Mouse (Mus musculus) gastrocnemius, postnatal 10 days (tissue): ENCODE measurements around the gene Grm8. TPM values are rescaled to one million over a fixed set of nuclear protein-coding genes. Genes with fewer than 3 reads are reported as not detected.

Experiments used
- DNase-seq: peaks from one replicate; pipeline ENCODE4 v3.0.0; 2021; ENCODE audit warnings: mixed read lengths
- total RNA-seq, 2 experiments: library from RNA; stranded (reverse); gene quantifications; 2 replicates each; pipeline ENCODE4 v1.2.3; 2021

Grm8 gene
- total RNA-seq, 2 experiments from 2014 or later: 0.38 to 0.45 TPM

- DNase-seq: no peak
Observed at GRCm38 (mm10) chr6:27635898-27636297, 499.1 kb downstream of the Grm8 start.

- no peak for DNase-seq
Observed at GRCm38 (mm10) chr6:27617472-27617871, 517.5 kb downstream of the Grm8 start.

GRCm38 (mm10) chr6:27580485-27580884 is 554.5 kb downstream of the Grm8 start:
- DNase-seq: no peak

GRCm38 (mm10) chr6:27545516-27545915 is 589.5 kb downstream of the Grm8 start:
- no peak for DNase-seq

- DNase-seq: no peak
Observed at GRCm38 (mm10) chr6:27517620-27518019, 617.4 kb downstream of the Grm8 start.

GRCm38 (mm10) chr6:27460998-27461397 is 674.0 kb downstream of the Grm8 start:
- DNase-seq: no peak

GRCm38 (mm10) chr6:27408473-27408872 is 726.5 kb downstream of the Grm8 start:
- no peak for DNase-seq

- DNase-seq: no peak
Observed at GRCm38 (mm10) chr6:27372416-27372815, 762.6 kb downstream of the Grm8 start.

- DNase-seq: no peak
Observed at GRCm38 (mm10) chr6:27371095-27371494, 763.9 kb downstream of the Grm8 start.

- no peak for DNase-seq
Observed at GRCm38 (mm10) chr6:27363775-27364174, 771.2 kb downstream of the Grm8 start.

GRCm38 (mm10) chr6:27360440-27360839 is 774.5 kb downstream of the Grm8 start:
- no peak for DNase-seq

GRCm38 (mm10) chr6:27351147-27351546 is 783.8 kb downstream of the Grm8 start:
- DNase-seq: no peak

GRCm38 (mm10) chr6:27348272-27348671 is 786.7 kb downstream of the Grm8 start:
- DNase-seq: no peak

- no peak for DNase-seq
Observed at GRCm38 (mm10) chr6:27346311-27346710, 788.7 kb downstream of the Grm8 start.

GRCm38 (mm10) chr6:27340131-27340530 is 794.8 kb downstream of the Grm8 start:
- no peak for DNase-seq

- no peak for DNase-seq
Observed at GRCm38 (mm10) chr6:27318575-27318974, 816.4 kb downstream of the Grm8 start.

- DNase-seq: no peak
Observed at GRCm38 (mm10) chr6:27317422-27317821, 817.6 kb downstream of the Grm8 start.

GRCm38 (mm10) chr6:27316018-27316417 is 819.0 kb downstream of the Grm8 start:
- no peak for DNase-seq

- no peak for DNase-seq
Observed at GRCm38 (mm10) chr6:27314273-27315009, 820.5 kb downstream of the Grm8 start.

GRCm38 (mm10) chr6:27310401-27310800 is 824.6 kb downstream of the Grm8 start:
- DNase-seq: no peak

- DNase-seq: no peak
Observed at GRCm38 (mm10) chr6:27305351-27305750, 829.6 kb downstream of the Grm8 start.

GRCm38 (mm10) chr6:27264972-27265371 is 870.0 kb downstream of the Grm8 start:
- no peak for DNase-seq

GRCm38 (mm10) chr6:27262611-27263010 is 872.4 kb downstream of the Grm8 start:
- no peak for DNase-seq

GRCm38 (mm10) chr6:27240416-27240815 is 894.6 kb downstream of the Grm8 start:
- DNase-seq: peak; percentile 21
